Mouse (Mus musculus): ENCODE results near the gene Chfr. TPM values are rescaled to one million over a fixed set of nuclear protein-coding genes. Genes with fewer than 3 reads are reported as not detected.

Chfr gene
- polyA plus RNA-seq, 1 experiment from 2014 or later, result 82.1 TPM

GRCm38 (mm10) chr5:110204777-110205176 is 69.1 kb downstream of the Chfr start:
- Histone ChIP-seq H3K36me3 (ENCODE audit: control insufficient read depth, insufficient read depth, low read length) (peaks cover 90% of the 10 kb centered on the region), H3K4me1 (ENCODE audit: control insufficient read depth, insufficient read depth, low read length) (no peaks in the 10 kb centered on the region), H3K27ac (ENCODE audit: low read depth, low read length) (no peak overlapping the region), H3K4me3 (ENCODE audit: low read depth, low read length) (no peak overlapping the region), H3K9ac (ENCODE audit: low read length) (no peak overlapping the region), H3K4me2 (ENCODE audit: low read length) (no peak overlapping the region), H3K9me3 (replicated peaks; ENCODE audit: control insufficient read depth, low read length) (no peaks in the 10 kb centered on the region), H3K27me3 (replicated peaks; ENCODE audit: control insufficient read depth, insufficient read depth, low read length) (no peaks in the 10 kb centered on the region)
- DNase-seq (ENCODE audit: low spot score), result no peak
- 78% methylated on average over 6 of the region's 6 CpGs for WGBS
- ATAC-seq, result no peak

GRCm38 (mm10) chr5:110211312-110211711 is 75.7 kb downstream of the Chfr start:
- 89% methylated on average over 2 of the region's 2 CpGs for WGBS
- H3K4me2 ChIP-seq (ENCODE audit: low read length), result no peak overlapping the region
- ATAC-seq (no peak), DNase-seq (ENCODE audit: low spot score) (no peak)
- no peak overlapping the region for H3K9ac ChIP-seq (ENCODE audit: low read length)
- H3K4me1 ChIP-seq (ENCODE audit: control insufficient read depth, insufficient read depth, low read length), result no peaks in the 10 kb centered on the region
- H3K36me3 ChIP-seq (ENCODE audit: control insufficient read depth, insufficient read depth, low read length), result peaks cover 94% of the 10 kb centered on the region
- H3K9me3 ChIP-seq (replicated peaks; ENCODE audit: control insufficient read depth, low read length), result no peaks in the 10 kb centered on the region
- no peak overlapping the region for H3K27ac ChIP-seq (ENCODE audit: low read depth, low read length)
- H3K27me3 ChIP-seq (replicated peaks; ENCODE audit: control insufficient read depth, insufficient read depth, low read length), result no peaks in the 10 kb centered on the region
- H3K4me3 ChIP-seq (ENCODE audit: low read depth, low read length), result no peak overlapping the region

GRCm38 (mm10) chr5:110216780-110217179 is 81.1 kb downstream of the Chfr start:
- H3K9ac ChIP-seq (ENCODE audit: low read length), result no peak overlapping the region
- no peaks in the 10 kb centered on the region for H3K27me3 ChIP-seq (replicated peaks; ENCODE audit: control insufficient read depth, insufficient read depth, low read length)
- DNase-seq (ENCODE audit: low spot score), result no peak
- H3K36me3 ChIP-seq (ENCODE audit: control insufficient read depth, insufficient read depth, low read length), result peaks cover 91% of the 10 kb centered on the region
- H3K9me3 ChIP-seq (replicated peaks; ENCODE audit: control insufficient read depth, low read length), result no peaks in the 10 kb centered on the region
- ATAC-seq, result no peak
- H3K4me2 ChIP-seq (ENCODE audit: low read length), result no peak overlapping the region
- WGBS, result 89% methylated on average over 3 of the region's 3 CpGs
- no peak overlapping the region for H3K4me3 ChIP-seq (ENCODE audit: low read depth, low read length)
- H3K27ac ChIP-seq (ENCODE audit: low read depth, low read length), result no peak overlapping the region
- H3K4me1 ChIP-seq (ENCODE audit: control insufficient read depth, insufficient read depth, low read length), result no peaks in the 10 kb centered on the region

GRCm38 (mm10) chr5:110220331-110220730 is 84.7 kb downstream of the Chfr start:
- Histone ChIP-seq H3K9me3 (replicated peaks; ENCODE audit: control insufficient read depth, low read length) (no peaks in the 10 kb centered on the region), H3K27ac (ENCODE audit: low read depth, low read length) (no peak overlapping the region), H3K4me2 (ENCODE audit: low read length) (no peak overlapping the region), H3K4me3 (ENCODE audit: low read depth, low read length) (no peak overlapping the region), H3K4me1 (ENCODE audit: control insufficient read depth, insufficient read depth, low read length) (no peaks in the 10 kb centered on the region), H3K9ac (ENCODE audit: low read length) (no peak overlapping the region), H3K36me3 (ENCODE audit: control insufficient read depth, insufficient read depth, low read length) (peaks cover 85% of the 10 kb centered on the region), H3K27me3 (replicated peaks; ENCODE audit: control insufficient read depth, insufficient read depth, low read length) (no peaks in the 10 kb centered on the region)
- 96% methylated on average over 4 of the region's 4 CpGs for WGBS
- ATAC-seq, result no peak
- DNase-seq (ENCODE audit: low spot score), result no peak

Other genes with a start within 250 kb of the Chfr start
- gene Gm15446, start 212.4 kb upstream of the Chfr start, polyA plus RNA-seq (2014; fragmentation: Nextera tagmentation; extraction: Ambion mirVana), result 0.33 and 0.43 TPM in 2 replicates
- gene Zfp932, start 139.3 kb upstream of the Chfr start, polyA plus RNA-seq (2014; fragmentation: Nextera tagmentation; extraction: Ambion mirVana), result 23.5 and 24.4 TPM in 2 replicates
- gene Gm17655, start 63.3 kb upstream of the Chfr start, polyA plus RNA-seq (2014; fragmentation: Nextera tagmentation; extraction: Ambion mirVana), result 4.5 and 5.0 TPM in 2 replicates
- gene Gm35315, start 41.4 kb upstream of the Chfr start, polyA plus RNA-seq (2014; fragmentation: Nextera tagmentation; extraction: Ambion mirVana), result 0.51 and 0.57 TPM in 2 replicates
- 0.69 and 1.1 TPM in 2 replicates for gene Plcxd1, start 35.9 kb upstream of the Chfr start, polyA plus RNA-seq (2014; fragmentation: Nextera tagmentation; extraction: Ambion mirVana)
- gene Gtpbp6, start 27.6 kb upstream of the Chfr start, polyA plus RNA-seq (2014; fragmentation: Nextera tagmentation; extraction: Ambion mirVana), result 46.5 TPM in 2 replicates
- 15.1 and 16.9 TPM in 2 replicates for gene Zfp605, start 25.8 kb upstream of the Chfr start, polyA plus RNA-seq (2014; fragmentation: Nextera tagmentation; extraction: Ambion mirVana)
- gene Golga3, start 40.9 kb downstream of the Chfr start, polyA plus RNA-seq (2014; fragmentation: Nextera tagmentation; extraction: Ambion mirVana), result 20.0 and 29.1 TPM in 2 replicates
- gene Ankle2, start 95.2 kb downstream of the Chfr start, polyA plus RNA-seq (2014; fragmentation: Nextera tagmentation; extraction: Ambion mirVana), result 21.9 and 32.5 TPM in 2 replicates
- 102 and 108 TPM in 2 replicates for gene Pgam5, start 134.1 kb downstream of the Chfr start, polyA plus RNA-seq (2014; fragmentation: Nextera tagmentation; extraction: Ambion mirVana)
- gene Pxmp2, start 150.3 kb downstream of the Chfr start, polyA plus RNA-seq (2014; fragmentation: Nextera tagmentation; extraction: Ambion mirVana), result 6.1 and 8.3 TPM in 2 replicates
- 12.2 and 15.1 TPM in 2 replicates for gene Pole, start 150.5 kb downstream of the Chfr start, polyA plus RNA-seq (2014; fragmentation: Nextera tagmentation; extraction: Ambion mirVana)
- gene P2rx2, start 207.4 kb downstream of the Chfr start, polyA plus RNA-seq (2014; fragmentation: Nextera tagmentation; extraction: Ambion mirVana), result 5.9 and 6.4 TPM in 2 replicates
- gene Lrcol1, start 208.9 kb downstream of the Chfr start, polyA plus RNA-seq (2014; fragmentation: Nextera tagmentation; extraction: Ambion mirVana), result not detected in 2 replicates

Data from forebrain, embryonic 14.5 days (tissue).